Mouse (Mus musculus) midbrain, embryonic 14.5 days (tissue): ENCODE measurements around the gene Rnf208. TPM values are rescaled to one million over a fixed set of nuclear protein-coding genes. Genes with fewer than 3 reads are reported as not detected.
A peak's percentile ranks its signal among the peaks of the same experiment; 100 is the strongest.
"Not testable (repeated sequence)": the region's sequence is repeated elsewhere in the genome, so short reads cannot be mapped to it uniquely, and the experiment has no call there.

Experiments
- ATAC-seq: fragments of 200-750 bp; cut with Nextera tagmentation; 2 replicates; pipeline ENCODE4 v1.8.0; 2017; ENCODE audit warnings: moderate number of reproducible peaks, moderate library complexity; ENCODE audit not compliant: low FRiP score, low TSS enrichment
- DNase-seq: peaks from one replicate; pipeline ENCODE4 v3.0.0-alpha.2; 2015
- H3K27ac ChIP-seq: fragments of 300-500 bp; sonication (generic); replicated peaks from 2 replicates; pipeline ENCODE4 v1.5.1; 2014; ENCODE audit warnings: mild to moderate bottlenecking, low read depth, low read length, moderate library complexity
- H3K27me3 ChIP-seq: fragments of 300-500 bp; sonication (generic); 2 replicates; pipeline ENCODE4 v1.6.1; 2014; ENCODE audit warnings: low read length, control low read depth, mixed read lengths; ENCODE audit not compliant: control insufficient read depth, insufficient read depth
- H3K36me3 ChIP-seq: fragments of 300-500 bp; sonication (generic); 2 replicates; pipeline ENCODE4 v1.6.1; 2014; ENCODE audit warnings: low read length, control low read depth; ENCODE audit not compliant: control insufficient read depth, insufficient read depth
- H3K4me1 ChIP-seq: fragments of 300-500 bp; sonication (generic); 2 replicates; pipeline ENCODE4 v1.6.1; 2014; ENCODE audit warnings: mild to moderate bottlenecking, antibody characterized with exemption, low read length, control low read depth; ENCODE audit not compliant: control insufficient read depth, insufficient read depth
- H3K4me2 ChIP-seq: fragments of 300-500 bp; sonication (generic); 2 replicates; pipeline ENCODE4 v1.6.1; 2014; ENCODE audit warnings: mild to moderate bottlenecking, low read length, moderate library complexity
- H3K4me3 ChIP-seq: fragments of 300-500 bp; sonication (generic); replicated peaks from 2 replicates; pipeline ENCODE4 v1.5.1; 2014; ENCODE audit warnings: low read depth, low read length
- H3K9ac ChIP-seq: fragments of 300-500 bp; sonication (generic); replicated peaks from 2 replicates; pipeline ENCODE4 v1.6.1; 2014; ENCODE audit warnings: mild to moderate bottlenecking, low read length, moderate library complexity
- H3K9me3 ChIP-seq: fragments of 300-500 bp; sonication (generic); 2 replicates; pipeline ENCODE4 v1.6.1; 2016; ENCODE audit warnings: low read length, control low read depth, mixed read lengths; ENCODE audit not compliant: control insufficient read depth
- WGBS: fragments of 180-500 bp; shearing (Covaris S2); extraction: QIAGEN DNeasy Blood & Tissue Kit; methylation state at CpG from one replicate; pipeline ENCODE4 v1.1.7; 2014; 5-methylcytosine and 5-hydroxymethylcytosine counted together
- polyA plus RNA-seq: library from polyadenylated mRNA; unstranded; fragments of >200 nt; fragmentation: Nextera tagmentation; extraction: Ambion mirVana; gene quantifications from 2 replicates; pipeline ENCODE4 v1.2.1, GENCODE M21; 2014

Gene Rnf208
- polyA plus RNA-seq, 1 experiment from 2014 or later = 138 TPM

GRCm38 (mm10) chr2:25246183-25247072, 4.4 kb downstream of the Rnf208 start, which contains the start of gene AL732309.1:
AL732309.1 (minus strand) TSS chr2:25246863.
- Histone ChIP-seq H3K27me3 (no peaks in the 10 kb centered on the region), H3K4me2 (no peak within 1 kb of the TSS), H3K27ac (no peak within 1 kb of the TSS), H3K4me1 (peaks cover 14% of the 10 kb centered on the region), H3K4me3 (no peak within 1 kb of the TSS), H3K9me3 (no peaks in the 10 kb centered on the region), H3K36me3 (peaks cover 66% of the 10 kb centered on the region), H3K9ac (no peak within 1 kb of the TSS)
- ATAC-seq = no peak
- no peak for DNase-seq
- WGBS = 93% methylated on average over 10 of the region's 10 CpGs

GRCm38 (mm10) chr2:25252331-25252730, 10.3 kb downstream of the Rnf208 start:
- Histone ChIP-seq H3K4me3 (no peak overlapping the region), H3K9ac (no peak overlapping the region), H3K4me1 (peaks cover 13% of the 10 kb centered on the region), H3K9me3 (no peaks in the 10 kb centered on the region), H3K27ac (no peak overlapping the region), H3K36me3 (peaks cover 48% of the 10 kb centered on the region), H3K27me3 (no peaks in the 10 kb centered on the region), H3K4me2 (no peak overlapping the region)
- DNase-seq (no peak), ATAC-seq (no peak)
- 92% methylated on average over 1 of the region's 1 CpGs for WGBS

- under 1% methylated on average over 38 of the region's 39 CpGs for WGBS
- Histone ChIP-seq H3K27ac (peak within 1 kb of the TSS; percentile 80), H3K4me3 (peak within 1 kb of the TSS; percentile 92), H3K9ac (peak within 1 kb of the TSS; percentile 84), H3K4me1 (peaks cover 13% of the 10 kb centered on the region), H3K36me3 (peaks cover 22% of the 10 kb centered on the region), H3K4me2 (peak within 1 kb of the TSS; percentile 98), H3K9me3 (no peaks in the 10 kb centered on the region), H3K27me3 (no peaks in the 10 kb centered on the region)
- peak; percentile 93 for ATAC-seq
- DNase-seq = peak; percentile 96
These were observed 13.3 kb downstream of the Rnf208 start, which contains the start of gene Tmem203 for GRCm38 (mm10) chr2:25255284-25255779. Tmem203 (plus strand) TSS chr2:25255439.

DNA sequence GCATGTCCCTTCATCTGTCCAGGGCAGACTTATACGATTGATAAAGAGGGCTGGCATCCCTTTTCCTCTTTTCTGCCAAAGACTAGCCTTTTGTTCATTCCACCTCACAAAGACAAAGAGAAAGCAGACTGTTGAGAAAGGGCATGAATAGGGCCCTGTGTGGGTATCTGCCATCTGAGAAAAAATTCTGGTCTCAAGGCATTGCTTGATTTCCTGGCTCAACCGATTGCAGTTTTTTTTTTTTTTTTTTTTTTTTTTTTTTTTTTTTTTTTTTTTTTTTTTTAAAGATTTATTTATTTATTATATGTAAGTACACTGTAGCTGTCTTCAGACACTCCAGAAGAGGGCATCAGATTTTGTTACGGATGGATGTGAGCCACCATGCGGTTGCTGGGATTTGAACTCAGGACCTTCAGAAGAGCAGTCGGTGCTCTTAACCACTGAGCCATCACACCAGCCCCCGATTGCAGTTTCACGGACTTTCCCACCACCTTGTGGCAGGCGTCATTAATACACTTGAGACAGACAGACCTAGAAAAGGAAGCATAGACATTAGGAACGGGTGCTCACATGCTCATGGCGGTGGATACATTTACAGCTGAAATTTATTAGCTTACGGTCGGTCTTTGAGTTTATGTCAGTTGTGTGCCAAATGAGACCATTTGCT, 14.5 kb downstream of the Rnf208 start:
- 68% methylated on average over 10 of the region's 12 CpGs for WGBS
- DNase-seq = not testable (repeated sequence)
- H3K9ac ChIP-seq = peak overlapping the region; percentile 84; the same call in 1 of the 2 replicates

DNA sequence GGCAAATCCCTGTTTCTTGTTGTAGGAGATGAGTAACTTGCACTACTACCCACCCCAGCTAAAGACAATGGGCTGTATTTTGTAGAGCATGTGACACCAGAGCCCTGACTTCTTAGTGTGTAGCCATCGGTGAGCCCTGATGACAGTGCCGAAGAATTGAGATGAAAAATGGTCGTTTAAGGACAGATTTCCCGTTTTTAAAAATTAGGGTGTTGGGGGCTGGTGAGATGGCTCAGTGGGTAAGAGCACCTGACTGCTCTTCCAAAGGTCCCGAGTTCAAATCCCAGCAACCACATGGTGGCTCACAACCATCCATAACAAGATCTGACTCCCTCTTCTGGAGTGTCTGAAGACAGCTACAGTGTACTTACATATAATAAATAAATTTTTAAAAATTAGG, 15.2 kb downstream of the Rnf208 start:
- not testable (repeated sequence) for H3K4me3 ChIP-seq, H3K27ac ChIP-seq, DNase-seq, H3K27me3 ChIP-seq, ATAC-seq, H3K36me3 ChIP-seq, H3K9me3 ChIP-seq, H3K9ac ChIP-seq, H3K4me2 ChIP-seq
- H3K4me1 ChIP-seq = peaks cover 13% of the 10 kb centered on the region
- 92% methylated on average over 5 of the region's 5 CpGs for WGBS

More for the DNA sequence above, 14.5 kb downstream of the Rnf208 start:
- not testable (repeated sequence) for H3K27ac ChIP-seq, H3K36me3 ChIP-seq, H3K27me3 ChIP-seq, H3K9me3 ChIP-seq, ATAC-seq
- Histone ChIP-seq H3K4me2 (peak overlapping the region; percentile 98), H3K4me3 (peak overlapping the region; percentile 92), H3K4me1 (peaks cover 13% of the 10 kb centered on the region)

GRCm38 (mm10) chr2:25258887-25259286, 16.8 kb downstream of the Rnf208 start:
- no peak overlapping the region for H3K27ac ChIP-seq

DNA sequence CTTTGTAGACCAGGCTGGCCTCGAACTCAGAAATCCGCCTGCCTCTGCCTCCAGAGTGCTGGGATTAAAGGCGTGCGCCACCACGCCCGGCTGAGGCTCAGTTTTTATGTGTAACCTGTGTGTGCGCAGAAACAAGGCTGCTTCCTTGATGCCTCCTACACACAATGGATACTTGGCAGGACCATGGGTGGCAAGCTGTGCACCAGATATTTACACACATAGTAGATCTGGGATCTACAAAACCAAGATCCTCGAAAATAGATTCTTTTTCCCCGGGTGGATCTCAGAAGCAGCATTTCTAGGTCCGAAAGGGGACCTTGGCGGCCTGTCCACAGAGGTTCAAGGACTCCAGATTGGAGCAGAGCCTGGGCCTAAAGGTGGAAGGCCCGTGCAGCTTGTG, 19.8 kb downstream of the Rnf208 start:
- WGBS = 46% methylated on average over 11 of the region's 12 CpGs
- H3K4me3 ChIP-seq = peak overlapping the region; percentile 80
- peaks cover 9% of the 10 kb centered on the region for H3K27me3 ChIP-seq
- ATAC-seq (no peak), DNase-seq (no peak)
- H3K4me1 ChIP-seq = peaks cover 38% of the 10 kb centered on the region
- H3K36me3 ChIP-seq = no peaks in the 10 kb centered on the region
- H3K9me3 ChIP-seq = no peaks in the 10 kb centered on the region
- peak overlapping the region; percentile 54; the same call in 1 of the 2 replicates for H3K9ac ChIP-seq
- peak overlapping the region; percentile 62 for H3K27ac ChIP-seq
- peak overlapping the region; percentile 100 for H3K4me2 ChIP-seq

More at GRCm38 (mm10) chr2:25258887-25259286, 16.8 kb downstream of the Rnf208 start:
- H3K4me1 ChIP-seq = peaks cover 22% of the 10 kb centered on the region
- peaks cover 3% of the 10 kb centered on the region for H3K27me3 ChIP-seq
- no peaks in the 10 kb centered on the region for H3K9me3 ChIP-seq
- H3K4me2 ChIP-seq = no peak overlapping the region
- H3K4me3 ChIP-seq = no peak overlapping the region
- no peak overlapping the region for H3K9ac ChIP-seq
- WGBS = 55% methylated on average over 2 of the region's 2 CpGs
- DNase-seq (no peak), ATAC-seq (no peak)
- no peaks in the 10 kb centered on the region for H3K36me3 ChIP-seq

DNA sequence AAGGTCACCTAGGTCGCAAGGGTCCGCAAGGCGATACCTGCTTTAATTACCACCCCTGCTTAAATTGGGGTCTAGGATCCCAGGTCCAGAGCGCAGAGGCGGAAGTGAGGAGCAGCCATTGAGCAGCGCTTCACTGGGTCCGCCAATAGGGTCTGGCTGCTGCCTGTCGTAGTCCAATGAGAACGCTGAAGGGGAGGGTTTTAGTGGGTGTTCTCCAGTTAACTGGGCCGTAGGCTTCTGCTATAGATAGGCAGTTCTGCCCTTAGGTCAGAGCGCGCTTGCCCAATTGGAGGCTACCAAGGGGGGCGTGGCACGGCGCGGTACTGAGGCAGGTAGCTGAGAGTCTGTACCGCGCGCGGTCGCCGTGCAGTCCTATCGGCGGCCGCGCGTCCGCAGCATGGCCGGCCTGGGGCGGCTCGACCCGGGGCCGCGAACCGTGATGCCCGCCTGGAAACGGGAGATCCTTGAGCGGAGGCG, 20.3 kb downstream of the Rnf208 start, which contains the start of gene Tprn:
Tprn (plus strand) TSS at position 328 of the 477 bp plus-strand sequence.
- H3K27me3 ChIP-seq = peaks cover 9% of the 10 kb centered on the region
- peak within 1 kb of the TSS; percentile 100 for H3K4me2 ChIP-seq
- peaks cover 43% of the 10 kb centered on the region for H3K4me1 ChIP-seq
- H3K36me3 ChIP-seq = no peaks in the 10 kb centered on the region
- peak; percentile 97 for DNase-seq
- peak within 1 kb of the TSS; percentile 68 for H3K9ac ChIP-seq
- H3K4me3 ChIP-seq = peak within 1 kb of the TSS; percentile 80
- peak; percentile 97 for ATAC-seq
- under 1% methylated on average over 39 of the region's 39 CpGs for WGBS
- no peaks in the 10 kb centered on the region for H3K9me3 ChIP-seq
- H3K27ac ChIP-seq = peak within 1 kb of the TSS; percentile 74
